ENCODE assay signal across 9 mouse cellular contexts in genomic region chr11:58867039-58867953, GRCm38 (mm10). TPM values are rescaled to one million over a fixed set of nuclear protein-coding genes. Genes with fewer than 3 reads are reported as not detected.
A peak's percentile ranks its signal among the peaks of the same experiment; 100 is the strongest.
DNase-seq lines count a peak whose midpoint lies in the region; ATAC-seq and TF ChIP-seq lines count a peak whose summit lies in the region.
"Had no signal": no experiment of that assay in that cellular context is flagged by ENCODE, and none has a peak within 500 bp of the region (broad histone marks: within the 10 kb centered on the region; RNA-seq: fewer than 3 reads in every experiment).

2810021J22Rik (plus strand) TSS chr11:58867216.

- peak within 1 kb of the TSS; percentile 83 for H3K27ac ChIP-seq in embryonic facial prominence, embryonic 13.5 days
- peak within 1 kb of the TSS; percentile 40 for H3K27ac ChIP-seq in heart, adult 2 months
- peak within 1 kb of the TSS; percentile 10 for H3K27ac ChIP-seq in kidney, adult 2 months (ENCODE audit: insufficient read depth, low read depth, low read length)
- H3K27ac ChIP-seq in limb, embryonic 13.5 days = peak within 1 kb of the TSS; percentile 75; the same call in 1 of the 2 replicates
- H3K27ac ChIP-seq in midbrain, embryonic 15.5 days = peak within 1 kb of the TSS; percentile 85

- peak; percentile 86 for ATAC-seq in embryonic facial prominence, embryonic 13.5 days (ENCODE audit: insufficient number of reproducible peaks, insufficient read depth, low FRiP score, low TSS enrichment, low read depth)
- peak; percentile 90 for ATAC-seq in limb, embryonic 13.5 days (ENCODE audit: low FRiP score, low read depth)
- peak; percentile 92 for ATAC-seq in midbrain, embryonic 15.5 days (replicated peaks)

- peak; percentile 35 for TF ChIP-seq CTCF in heart, adult 2 months (IDR thresholded peaks at IDR 0.05)
- peak; percentile 13; the same call in 1 of the 2 replicates for TF ChIP-seq CTCF in kidney, adult 2 months (conservative IDR thresholded peaks at IDR 0.05; ENCODE audit: insufficient read depth, insufficient read length, low read depth, low read length)

- DNase-seq in 3T3-L1 (ENCODE audit: low read depth, low spot score) = peak; percentile 86
- DNase-seq in adrenal gland, postnatal 4 days (ENCODE audit: low spot score in 2 of 2) = peak; percentile 56 to 63
- peak; percentile 74 to 82 for DNase-seq in heart, adult 2 months
- peak; percentile 88 for DNase-seq in kidney, adult 2 months
- DNase-seq in spleen, adult 18-20 months = peak; percentile 66 to 72

- TF ChIP-seq EP300 in heart, adult 2 months (IDR thresholded peaks at IDR 0.05; ENCODE audit: insufficient read depth, low read depth, low read length) = no peak

- H3K4me2 ChIP-seq in embryonic facial prominence, embryonic 13.5 days = peak within 1 kb of the TSS; percentile 82
- peak within 1 kb of the TSS; percentile 81 for H3K4me2 ChIP-seq in limb, embryonic 13.5 days (replicated peaks)
- peak within 1 kb of the TSS; percentile 76 for H3K4me2 ChIP-seq in midbrain, embryonic 15.5 days

- no peaks in the 10 kb centered on the region for H3K27me3 ChIP-seq in embryonic facial prominence, embryonic 13.5 days
- H3K27me3 ChIP-seq in heart, adult 2 months (ENCODE audit: control insufficient read depth, insufficient read depth, low read length) = no peaks in the 10 kb centered on the region
- H3K27me3 ChIP-seq in kidney, adult 2 months (replicated peaks; ENCODE audit: control insufficient read depth, insufficient read depth, low read length) = no peaks in the 10 kb centered on the region
- no peaks in the 10 kb centered on the region for H3K27me3 ChIP-seq in limb, embryonic 13.5 days
- no peaks in the 10 kb centered on the region for H3K27me3 ChIP-seq in midbrain, embryonic 15.5 days (replicated peaks)

- H3K9ac ChIP-seq in embryonic facial prominence, embryonic 13.5 days = peak within 1 kb of the TSS; percentile 80
- peak within 1 kb of the TSS; percentile 67 for H3K9ac ChIP-seq in heart, adult 2 months (ENCODE audit: low read depth, low read length)
- H3K9ac ChIP-seq in limb, embryonic 13.5 days = peak within 1 kb of the TSS; percentile 84
- H3K9ac ChIP-seq in midbrain, embryonic 15.5 days = peak within 1 kb of the TSS; percentile 91

- WGBS in embryonic facial prominence, embryonic 13.5 days = 5% methylated on average over 37 of the region's 37 CpGs
- whole genome bisulfite sequencing in heart, adult 2 months = 5% methylated on average over 37 of the region's 37 CpGs
- 5% methylated on average over 37 of the region's 37 CpGs for WGBS in kidney, adult 2 months
- 3% methylated on average over 37 of the region's 37 CpGs for WGBS in limb, embryonic 13.5 days
- WGBS in midbrain, embryonic 15.5 days = 6% methylated on average over 37 of the region's 37 CpGs

- H3K4me3 ChIP-seq in embryonic facial prominence, embryonic 13.5 days = peak within 1 kb of the TSS; percentile 75
- peak within 1 kb of the TSS; percentile 55 for H3K4me3 ChIP-seq in heart, adult 2 months
- H3K4me3 ChIP-seq in kidney, adult 2 months (ENCODE audit: insufficient read depth, low read depth, low read length) = peak within 1 kb of the TSS; percentile 96
- peak within 1 kb of the TSS; percentile 74 for H3K4me3 ChIP-seq in limb, embryonic 13.5 days
- peak within 1 kb of the TSS; percentile 70 for H3K4me3 ChIP-seq in midbrain, embryonic 15.5 days

- intact Hi-C loops in heart, adult 2 months (cut with DNase I) = no loop called here

- peaks cover 27% of the 10 kb centered on the region for H3K36me3 ChIP-seq in embryonic facial prominence, embryonic 13.5 days
- H3K36me3 ChIP-seq in heart, adult 2 months (ENCODE audit: control insufficient read depth, insufficient read depth, low read length) = no peaks in the 10 kb centered on the region
- no peaks in the 10 kb centered on the region for H3K36me3 ChIP-seq in kidney, adult 2 months (ENCODE audit: control insufficient read depth, insufficient read depth, low read length)
- peaks cover 22% of the 10 kb centered on the region for H3K36me3 ChIP-seq in limb, embryonic 13.5 days
- H3K36me3 ChIP-seq in midbrain, embryonic 15.5 days (replicated peaks) = peaks cover 8% of the 10 kb centered on the region; the same call in 1 of the 2 replicates
- H3K36me3 ChIP-seq: G1E had no signal

- no peaks in the 10 kb centered on the region for H3K9me3 ChIP-seq in embryonic facial prominence, embryonic 13.5 days
- no peaks in the 10 kb centered on the region for H3K9me3 ChIP-seq in limb, embryonic 13.5 days
- H3K9me3 ChIP-seq in midbrain, embryonic 15.5 days = no peaks in the 10 kb centered on the region
- H3K9me3 ChIP-seq: G1E had no signal

- peaks cover 12% of the 10 kb centered on the region for H3K4me1 ChIP-seq in embryonic facial prominence, embryonic 13.5 days
- no peaks in the 10 kb centered on the region; the same call in 1 of the 2 replicates for H3K4me1 ChIP-seq in heart, adult 2 months (ENCODE audit: control insufficient read depth, insufficient read depth, low read length)
- H3K4me1 ChIP-seq in kidney, adult 2 months (ENCODE audit: control insufficient read depth, insufficient read depth, low read length) = peaks cover 3% of the 10 kb centered on the region; the same call in 1 of the 2 replicates
- H3K4me1 ChIP-seq in limb, embryonic 13.5 days = peaks cover 14% of the 10 kb centered on the region
- peaks cover 13% of the 10 kb centered on the region for H3K4me1 ChIP-seq in midbrain, embryonic 15.5 days

- H3K79me2 ChIP-seq in heart, adult 2 months (replicated peaks; ENCODE audit: control insufficient read depth, insufficient read depth, low read length) = no peaks in the 10 kb centered on the region

- peak; percentile 36; the same call in 1 of the 2 replicates for TF ChIP-seq POLR2A in heart, adult 2 months (IDR thresholded peaks at IDR 0.05; ENCODE audit: insufficient read depth, low read depth, low read length)
- TF ChIP-seq POLR2A in kidney, adult 2 months (IDR thresholded peaks at IDR 0.05; ENCODE audit: low read depth, low read length) = no peak

RNA-seq across cellular contexts. Expression of gene 2810021J22Rik, which starts in this region (rescaled TPM):
- total RNA-seq in adrenal gland, postnatal 4 days (2021) = 10 to 100 TPM; 10.8 to 12.0 TPM
- 8.8 and 10.3 TPM in 2 replicates for polyA plus RNA-seq in embryonic facial prominence, embryonic 13.5 days (2015; fragmentation: Nextera tagmentation; extraction: Ambion mirVana)
- 1 to 10 TPM; 2.1 TPM for total RNA-seq in heart, adult 2 months (2021)
- polyA plus RNA-seq in heart, adult 2 months (2012; rRNA removed) = 3.1 TPM in 2 replicates
- 3.3 and 3.7 TPM in 2 replicates for polyA plus RNA-seq in kidney, adult 2 months (2012; rRNA removed)
- 8.0 and 10.9 TPM in 2 replicates for polyA plus RNA-seq in limb, embryonic 13.5 days (2015; fragmentation: Nextera tagmentation; extraction: Ambion mirVana)
- polyA plus RNA-seq in midbrain, embryonic 15.5 days (2015; fragmentation: Nextera tagmentation; extraction: Ambion mirVana) = 14.1 and 14.2 TPM in 2 replicates

Comparison
In these comparisons a context has a peak if more than half of its experiments do, and no peak if none do; other contexts are left out.
1. Peak in every context shown above with its lines: DNase-seq, ATAC-seq, H3K4me3 ChIP-seq and H3K27ac ChIP-seq.
2. H3K27ac ChIP-seq: peak in every context shown above with its lines; median percentile 85 in midbrain, embryonic 15.5 days; 83 in embryonic facial prominence, embryonic 13.5 days; 75 in limb, embryonic 13.5 days; 40 in heart, adult 2 months; 10 in kidney, adult 2 months.